Mouse (Mus musculus) embryo, embryonic 11 days (tissue): Measurements from ENCODE around the gene Gm28102.
"Not testable (repeated sequence)": the region's sequence is repeated elsewhere in the genome, so short reads cannot be mapped to it uniquely, and the experiment has no call there.

ENCODE experiments used
- DNase-seq: peaks from one replicate; pipeline ENCODE4 v3.0.0-alpha.2; 2015

Gene Gm28102

GRCm38 (mm10) chrY:88053015-88053414, at the start of gene Gm28102:
TSS of gene Gm28102 (plus strand) at chrY:88053315.
- DNase-seq, result not testable (repeated sequence)
